Mouse (Mus musculus) heart, postnatal 14 days (tissue): Measurements from ENCODE around the gene Eva1c. TPM values are rescaled to one million over a fixed set of nuclear protein-coding genes. Genes with fewer than 3 reads are reported as not detected.
A peak's percentile ranks its signal among the peaks of the same experiment; 100 is the strongest.
"Not testable (repeated sequence)": the region's sequence is repeated elsewhere in the genome, so short reads cannot be mapped to it uniquely, and the experiment has no call there.

Source experiments
- DNase-seq, 2 experiments: peaks; one replicate each; pipeline ENCODE4 v3.0.0; 2021 to 2022
- intact Hi-C: fragments of 180-260 bp; cut with DNase I; formaldehyde crosslinking; loops from one replicate; pipeline ENCODE4 v1.15.1; 2025
- total RNA-seq, 2 experiments: library from RNA; stranded (reverse); gene quantifications; 2 replicates each; pipeline ENCODE4 v1.2.3; 2021

The Eva1c gene
- total RNA-seq, 2 experiments from 2014 or later: 2.3 to 2.7 TPM

- intact Hi-C loops: no loop called here
- no peak for DNase-seq
Measured at GRCm38 (mm10) chr16:90822284-90822935, 4.1 kb upstream of the Eva1c start.

GRCm38 (mm10) chr16:90822981-90823380, 3.5 kb upstream of the Eva1c start:
- intact Hi-C loops: no loop called here
- DNase-seq: peak; percentile 16 to 25

- intact Hi-C loops: not testable (repeated sequence)
Measured at GRCm38 (mm10) chr16:90823986-90824385, 2.5 kb upstream of the Eva1c start.

GRCm38 (mm10) chr16:90826041-90826440, 478 bp upstream of the Eva1c start:
- intact Hi-C loops: loop anchor here (5.0 kb wide), 1 partner anchor 186 kb away; the partner anchor contains the start of gene Synj1
- DNase-seq: no peak

More at GRCm38 (mm10) chr16:90823986-90824385, 2.5 kb upstream of the Eva1c start:
- DNase-seq: not testable (repeated sequence)

GRCm38 (mm10) chr16:90827498-90827897, 979 bp downstream of the Eva1c start:
- intact Hi-C loops: loop anchor here (5.0 kb wide), 1 partner anchor 185 kb away; the partner anchor contains the start of gene Synj1
- DNase-seq: no peak

- intact Hi-C loops: loop anchor here (2.0 to 5.0 kb wide), 2 partner anchors 96 to 183 kb away; partner anchors contain the start of gene Synj1
- DNase-seq: no peak
Measured at GRCm38 (mm10) chr16:90829136-90829535, 2.6 kb downstream of the Eva1c start.

- intact Hi-C loops: loop anchor here (2.0 to 5.0 kb wide), 2 partner anchors 95 to 182 kb away; partner anchors contain the start of gene Synj1
- DNase-seq: peak; percentile 91 to 92
Measured at GRCm38 (mm10) chr16:90829894-90830685, 3.6 kb downstream of the Eva1c start.

- DNase-seq: peak; percentile 81 to 84
Measured at GRCm38 (mm10) chr16:90830686-90831439, 4.3 kb downstream of the Eva1c start.

GRCm38 (mm10) chr16:90831676-90832075, 5.2 kb downstream of the Eva1c start:
- intact Hi-C loops: no loop called here
- DNase-seq: peak; percentile 13 to 14

More at GRCm38 (mm10) chr16:90830686-90831439, 4.3 kb downstream of the Eva1c start:
- intact Hi-C loops: no loop called here

- DNase-seq: no peak
- intact Hi-C loops: no loop called here
Measured at GRCm38 (mm10) chr16:90832495-90832894, 6.0 kb downstream of the Eva1c start.

GRCm38 (mm10) chr16:90833041-90833791, 6.7 kb downstream of the Eva1c start:
- intact Hi-C loops: no loop called here
- no peak for DNase-seq

GRCm38 (mm10) chr16:90837431-90837830, 10.9 kb downstream of the Eva1c start:
- intact Hi-C loops: no loop called here
- no peak for DNase-seq

- no peak for DNase-seq
- intact Hi-C loops: no loop called here
Measured at GRCm38 (mm10) chr16:90842164-90842563, 15.6 kb downstream of the Eva1c start.

- no peak for DNase-seq
- intact Hi-C loops: no loop called here
Measured at GRCm38 (mm10) chr16:90845038-90845437, 18.5 kb downstream of the Eva1c start.

- intact Hi-C loops: no loop called here
- no peak for DNase-seq
Measured at GRCm38 (mm10) chr16:90845591-90845990, 19.1 kb downstream of the Eva1c start.

GRCm38 (mm10) chr16:90848697-90849096, 22.2 kb downstream of the Eva1c start:
- intact Hi-C loops: no loop called here

GRCm38 (mm10) chr16:90849262-90849661, 22.7 kb downstream of the Eva1c start:
- DNase-seq: no peak
- intact Hi-C loops: no loop called here

More at GRCm38 (mm10) chr16:90848697-90849096, 22.2 kb downstream of the Eva1c start:
- DNase-seq: no peak

- intact Hi-C loops: no loop called here
- no peak for DNase-seq
Measured at GRCm38 (mm10) chr16:90850881-90851280, 24.4 kb downstream of the Eva1c start.

- no peak for DNase-seq
- intact Hi-C loops: no loop called here
Measured at GRCm38 (mm10) chr16:90851621-90852334, 25.3 kb downstream of the Eva1c start.
